Mouse (Mus musculus): ENCODE measurements at regions not wholly inside any gene's neighbourhood (a gene's known extent, or its start where the extent isn't known, plus 50 kb on each side); places are given as distances from the start of the nearest gene placed in this dataset.
A peak's percentile ranks its signal among the peaks of the same experiment; 100 is the strongest.

- TF ChIP-seq POLR2A (IDR thresholded peaks at IDR 0.05; ENCODE audit: low read depth, low read length), result no peak
- no peak for TF ChIP-seq CTCF (conservative IDR thresholded peaks at IDR 0.05 in 1 of 2, IDR thresholded peaks at IDR 0.05 in 1 of 2; ENCODE audit: low read depth in 2 of 2, low read length in 2 of 2)
- no peak for TF ChIP-seq USF1 (IDR thresholded peaks at IDR 0.05; ENCODE audit: low read depth, low read length)
- no peak for TF ChIP-seq GABPA (IDR thresholded peaks at IDR 0.05; ENCODE audit: insufficient replicate concordance, low read depth, low read length)
- TF ChIP-seq SIN3A (IDR thresholded peaks at IDR 0.05; ENCODE audit: low read length), result no peak
- TF ChIP-seq ELF1 (IDR thresholded peaks at IDR 0.05; ENCODE audit: low read depth, low read length), result no peak
- peak; percentile 36 for TF ChIP-seq EP300 (IDR thresholded peaks at IDR 0.05; ENCODE audit: low read length)
These were observed 141.8 kb upstream of the Rap1b start for GRCm38 (mm10) chr10:117987620-117988019.

Data from CH12.LX (cell line).